Mouse (Mus musculus) liver, embryonic 16.5 days (tissue): ENCODE measurements at regions not wholly inside any gene's neighbourhood (a gene's known extent, or its start where the extent isn't known, plus 50 kb on each side); places are given as distances from the start of the nearest gene placed in this dataset.

Experiments used
- ATAC-seq: fragments of 200-750 bp; cut with Nextera tagmentation; 2 replicates; pipeline ENCODE4 v1.8.0; 2017; ENCODE audit warnings: low read depth, mild to moderate bottlenecking, moderate number of reproducible peaks, moderate library complexity
- H3K27ac ChIP-seq: fragments of 300-500 bp; sonication (generic); 2 replicates; pipeline ENCODE4 v1.5.1; 2014; ENCODE audit warnings: mild to moderate bottlenecking, low read length
- H3K27me3 ChIP-seq: fragments of 300-500 bp; sonication (generic); 2 replicates; pipeline ENCODE4 v1.6.1; 2014; ENCODE audit warnings: low read depth, low read length, mixed read lengths; ENCODE audit not compliant: control insufficient read depth, insufficient read depth
- H3K36me3 ChIP-seq: fragments of 300-500 bp; sonication (generic); 2 replicates; pipeline ENCODE4 v1.6.1; 2014; ENCODE audit warnings: mild to moderate bottlenecking; ENCODE audit not compliant: control insufficient read depth, insufficient read depth
- H3K4me1 ChIP-seq: fragments of 300-500 bp; sonication (generic); 2 replicates; pipeline ENCODE4 v1.6.1; 2014; ENCODE audit warnings: low read depth, low read length, mixed read lengths; ENCODE audit not compliant: control insufficient read depth
- H3K4me2 ChIP-seq: fragments of 300-500 bp; sonication (generic); 2 replicates; pipeline ENCODE4 v1.6.1; 2014; ENCODE audit warnings: low read depth, low read length, mixed read lengths
- H3K4me3 ChIP-seq: fragments of 300-500 bp; sonication (generic); 2 replicates; pipeline ENCODE4 v1.5.1; 2014; ENCODE audit warnings: low read depth, mild to moderate bottlenecking, low read length
- H3K9ac ChIP-seq: fragments of 300-500 bp; sonication (generic); 2 replicates; pipeline ENCODE4 v1.6.1; 2014; ENCODE audit warnings: low read depth, low read length
- H3K9me3 ChIP-seq: fragments of 300-500 bp; sonication (generic); replicated peaks from 2 replicates; pipeline ENCODE4 v1.6.1; 2016; ENCODE audit warnings: low read length; ENCODE audit not compliant: control insufficient read depth
- WGBS: fragments of 180-500 bp; shearing (Covaris S2); extraction: QIAGEN DNeasy Blood & Tissue Kit; methylation state at CpG from one replicate; pipeline ENCODE4 v1.1.7; 2014; ENCODE audit not compliant: insufficient replicate concordance; 5-methylcytosine and 5-hydroxymethylcytosine counted together

DNA sequence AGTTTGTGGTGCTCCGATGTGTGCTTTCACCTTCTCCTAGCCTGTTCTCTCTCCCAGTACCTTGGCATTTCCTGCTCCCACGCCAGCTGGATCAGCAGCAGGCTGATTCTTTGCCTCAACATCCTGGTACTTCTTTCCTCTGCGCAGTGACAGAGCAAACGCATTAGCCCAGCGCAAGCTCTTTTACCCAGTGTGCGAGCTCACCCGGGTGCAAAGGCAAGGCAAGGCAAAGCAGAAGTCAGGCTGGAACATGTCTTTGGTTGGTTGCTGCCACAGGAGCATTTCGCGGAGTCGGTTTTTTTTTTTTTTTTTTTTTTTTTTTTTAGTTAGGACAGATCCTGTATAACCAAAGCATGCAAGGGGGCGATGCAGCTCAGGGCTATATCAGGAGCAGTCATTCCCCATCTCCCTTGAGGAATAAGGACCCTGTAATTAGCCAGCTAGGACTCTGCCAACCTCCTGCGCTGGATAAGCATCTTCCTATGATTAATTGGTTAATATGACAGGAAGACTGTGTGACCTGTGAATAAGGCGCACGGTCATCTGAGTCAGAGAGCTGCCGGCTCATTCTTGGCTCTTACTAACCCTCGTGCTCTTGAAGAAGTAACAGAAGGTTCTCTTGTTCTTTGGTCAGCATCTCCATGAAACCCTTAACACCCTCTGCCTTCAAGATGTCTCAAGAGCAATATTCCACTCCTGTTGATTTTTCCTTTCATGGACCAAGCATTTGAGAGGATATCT is 123.9 kb downstream of the Ifng start:
- Histone ChIP-seq H3K9ac (no peak overlapping the region), H3K27me3 (no peaks in the 10 kb centered on the region), H3K36me3 (no peaks in the 10 kb centered on the region), H3K4me2 (no peak overlapping the region), H3K4me1 (no peaks in the 10 kb centered on the region), H3K4me3 (no peak overlapping the region), H3K9me3 (no peaks in the 10 kb centered on the region), H3K27ac (no peak overlapping the region)
- WGBS, result 67% methylated on average over 16 of the region's 16 CpGs
- ATAC-seq, result no peak

DNA sequence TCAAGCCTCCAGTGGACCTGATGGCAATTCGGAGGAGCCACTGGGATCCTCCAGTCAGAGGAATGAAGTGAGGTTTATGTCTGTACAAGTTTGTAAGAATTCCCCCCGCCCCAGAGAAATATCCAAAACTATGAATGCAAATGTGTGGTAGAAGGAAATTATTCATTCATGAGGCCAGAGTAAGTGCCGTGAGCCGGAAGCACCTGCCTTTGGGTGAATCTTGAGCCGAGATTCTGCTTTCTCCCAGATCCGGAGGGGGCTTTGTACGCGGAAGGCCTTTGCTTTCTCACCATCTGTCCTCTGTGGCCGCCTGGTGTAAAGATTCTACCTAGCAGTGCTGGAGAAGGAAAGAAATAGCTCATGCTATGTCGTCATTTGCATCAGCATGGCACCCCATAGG is 127.8 kb downstream of the Ifng start:
- Histone ChIP-seq H3K9me3 (no peaks in the 10 kb centered on the region), H3K36me3 (no peaks in the 10 kb centered on the region), H3K27ac (no peak overlapping the region), H3K4me2 (no peak overlapping the region), H3K9ac (no peak overlapping the region), H3K4me1 (no peaks in the 10 kb centered on the region), H3K4me3 (no peak overlapping the region), H3K27me3 (no peaks in the 10 kb centered on the region)
- no peak for ATAC-seq
- WGBS, result 62% methylated on average over 10 of the region's 10 CpGs

DNA sequence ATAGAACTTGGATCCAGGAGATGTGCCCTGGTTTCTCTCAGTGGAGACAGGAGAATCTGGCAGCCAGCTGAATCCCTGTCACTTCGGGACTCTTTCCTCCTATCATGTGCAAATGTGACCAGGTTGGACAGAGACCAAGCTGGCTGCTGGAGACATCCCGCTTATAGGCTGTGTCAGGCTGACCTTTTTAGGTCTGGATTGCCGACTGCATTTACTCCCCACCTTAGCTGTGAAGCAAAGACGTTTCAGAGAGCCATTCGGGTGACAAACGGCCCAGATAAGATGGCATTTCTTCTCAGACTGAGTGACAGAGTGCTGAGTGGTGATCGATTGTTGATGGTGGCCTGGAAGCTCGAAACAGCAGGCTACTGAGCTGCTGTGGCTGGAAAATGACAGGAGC is 128.6 kb downstream of the Ifng start:
- no peak overlapping the region for H3K4me2 ChIP-seq
- no peaks in the 10 kb centered on the region for H3K27me3 ChIP-seq
- no peak overlapping the region for H3K9ac ChIP-seq
- H3K36me3 ChIP-seq, result no peaks in the 10 kb centered on the region
- ATAC-seq, result no peak
- 35% methylated on average over 8 of the region's 8 CpGs for WGBS
- no peak overlapping the region for H3K27ac ChIP-seq
- H3K4me1 ChIP-seq, result no peaks in the 10 kb centered on the region
- no peak overlapping the region for H3K4me3 ChIP-seq
- no peaks in the 10 kb centered on the region for H3K9me3 ChIP-seq

DNA sequence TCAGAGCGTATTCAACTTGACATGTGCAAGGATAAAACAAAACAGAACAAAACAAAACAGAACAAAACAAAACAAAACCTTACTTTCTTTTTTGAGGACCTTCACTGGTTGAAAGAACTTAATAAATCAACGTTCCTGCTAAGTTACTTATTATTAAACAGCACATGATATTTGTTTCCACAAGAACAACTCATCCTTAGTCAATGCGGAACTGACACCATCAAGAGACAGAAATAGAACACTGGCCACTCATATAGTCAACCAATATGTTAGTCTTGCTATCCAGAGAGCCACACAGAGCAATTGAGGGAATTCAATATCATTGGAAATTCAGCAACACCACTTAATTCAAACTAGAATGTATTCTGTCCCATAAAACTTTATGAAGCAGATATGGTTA is 132.4 kb downstream of the Ifng start:
- H3K36me3 ChIP-seq, result no peaks in the 10 kb centered on the region
- 64% methylated on average over 3 of the region's 3 CpGs for WGBS
- H3K9ac ChIP-seq, result no peak overlapping the region
- ATAC-seq, result no peak
- no peak overlapping the region for H3K27ac ChIP-seq
- H3K9me3 ChIP-seq, result no peaks in the 10 kb centered on the region
- no peak overlapping the region for H3K4me3 ChIP-seq
- H3K27me3 ChIP-seq, result no peaks in the 10 kb centered on the region
- no peaks in the 10 kb centered on the region for H3K4me1 ChIP-seq
- H3K4me2 ChIP-seq, result no peak overlapping the region

DNA sequence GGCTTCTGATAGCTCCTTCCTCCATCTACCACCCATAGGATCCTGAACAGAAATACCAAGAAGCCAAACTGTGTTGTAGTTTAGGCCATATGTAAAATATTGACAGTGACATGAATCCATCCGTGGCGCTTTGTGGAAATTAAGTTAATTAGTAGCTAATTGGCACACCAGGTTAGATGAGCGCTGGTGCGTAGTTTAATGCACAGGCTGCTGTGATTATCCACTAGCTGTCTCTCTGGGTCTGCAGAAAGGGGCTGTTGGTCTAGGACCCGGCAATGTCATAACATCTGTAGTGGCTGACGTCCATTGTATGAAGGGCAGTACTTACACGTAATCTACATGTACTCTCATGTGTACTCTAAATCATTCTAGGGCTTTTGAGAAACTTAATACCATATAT is 134.7 kb downstream of the Ifng start:
- whole genome bisulfite sequencing, result 76% methylated on average over 7 of the region's 7 CpGs
- ATAC-seq, result no peak

DNA sequence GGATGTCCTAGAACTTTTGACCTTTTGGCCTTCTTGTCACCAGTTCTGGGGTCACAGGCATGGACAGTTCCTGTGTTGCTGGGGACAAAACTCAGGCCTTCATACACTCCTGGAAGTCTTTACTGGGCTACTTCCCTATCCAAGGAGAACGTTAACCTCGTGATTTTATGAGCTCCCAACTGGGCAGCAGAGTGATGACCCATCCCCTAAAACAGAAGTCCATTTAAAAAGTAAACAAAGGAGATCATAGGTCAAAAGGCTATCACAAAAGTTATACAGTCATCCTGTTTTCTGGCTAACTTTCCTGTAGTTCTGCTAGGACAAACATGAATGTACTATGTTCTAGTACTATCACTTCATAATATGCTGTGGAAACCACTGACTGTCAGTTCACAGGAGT is 140.5 kb downstream of the Ifng start:
- Histone ChIP-seq H3K36me3 (no peaks in the 10 kb centered on the region), H3K9ac (no peak overlapping the region), H3K27ac (peak overlapping the region; percentile 29; the same call in 1 of the 2 replicates), H3K4me2 (no peak overlapping the region), H3K4me1 (no peaks in the 10 kb centered on the region), H3K27me3 (no peaks in the 10 kb centered on the region), H3K4me3 (no peak overlapping the region), H3K9me3 (no peaks in the 10 kb centered on the region)
- peak; percentile 78 for ATAC-seq
- WGBS, result 13% methylated on average over 2 of the region's 2 CpGs

More for the DNA sequence above, 134.7 kb downstream of the Ifng start:
- Histone ChIP-seq H3K4me1 (no peaks in the 10 kb centered on the region), H3K9me3 (no peaks in the 10 kb centered on the region), H3K4me2 (no peak overlapping the region), H3K9ac (no peak overlapping the region), H3K27me3 (no peaks in the 10 kb centered on the region), H3K36me3 (no peaks in the 10 kb centered on the region), H3K27ac (no peak overlapping the region), H3K4me3 (no peak overlapping the region)

DNA sequence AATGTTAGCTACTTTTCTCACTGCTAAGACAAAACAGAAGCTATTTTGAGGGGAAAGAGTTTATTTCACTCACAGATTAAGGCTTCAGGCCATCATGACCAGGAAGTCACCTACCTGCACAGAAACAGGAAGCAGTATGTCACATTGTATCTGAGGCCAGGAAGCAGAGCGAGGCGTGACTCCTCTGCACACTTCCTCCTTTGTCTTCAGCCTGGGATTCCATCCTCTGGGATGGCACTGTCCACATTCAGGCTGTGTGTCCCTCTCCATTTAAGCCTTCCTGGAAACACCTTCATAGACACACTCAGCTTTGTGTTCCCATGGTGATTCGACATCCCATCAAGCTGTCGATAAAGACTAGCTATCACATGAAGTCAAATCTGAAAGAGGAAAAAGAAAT is 145.0 kb downstream of the Ifng start:
- H3K9ac ChIP-seq, result no peak overlapping the region
- ATAC-seq, result no peak

DNA sequence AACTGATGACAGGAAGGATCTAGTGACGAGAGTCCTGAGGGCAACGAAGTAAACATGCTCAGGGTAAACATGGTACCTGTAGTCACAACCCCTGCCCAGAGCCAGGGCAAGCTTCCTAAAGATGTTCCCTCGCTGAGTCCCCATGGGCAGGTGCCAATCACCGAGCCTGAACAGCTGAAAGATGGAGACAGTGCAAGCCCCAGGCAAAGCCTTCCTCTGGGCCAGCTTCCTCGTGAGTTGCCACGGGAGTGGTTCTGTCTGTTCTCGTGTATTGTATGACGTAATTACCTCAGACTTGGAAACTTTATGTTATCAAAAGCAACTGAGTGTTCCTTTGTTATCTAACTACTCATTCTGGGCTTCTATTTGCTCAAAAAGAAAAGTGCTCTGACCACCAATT is 147.4 kb downstream of the Ifng start:
- no peaks in the 10 kb centered on the region for H3K4me1 ChIP-seq
- 26% methylated on average over 8 of the region's 8 CpGs for whole genome bisulfite sequencing
- no peaks in the 10 kb centered on the region for H3K27me3 ChIP-seq
- no peak overlapping the region for H3K9ac ChIP-seq
- no peak overlapping the region for H3K27ac ChIP-seq
- no peak for ATAC-seq
- H3K36me3 ChIP-seq, result no peaks in the 10 kb centered on the region
- no peak overlapping the region for H3K4me2 ChIP-seq
- no peak overlapping the region for H3K4me3 ChIP-seq
- no peaks in the 10 kb centered on the region for H3K9me3 ChIP-seq

More for the DNA sequence above, 145.0 kb downstream of the Ifng start:
- no peak overlapping the region for H3K4me2 ChIP-seq
- H3K4me1 ChIP-seq, result no peaks in the 10 kb centered on the region
- 48% methylated on average over 4 of the region's 4 CpGs for WGBS
- H3K27ac ChIP-seq, result no peak overlapping the region
- no peak overlapping the region for H3K4me3 ChIP-seq
- no peaks in the 10 kb centered on the region for H3K27me3 ChIP-seq
- no peaks in the 10 kb centered on the region for H3K36me3 ChIP-seq
- H3K9me3 ChIP-seq, result no peaks in the 10 kb centered on the region

DNA sequence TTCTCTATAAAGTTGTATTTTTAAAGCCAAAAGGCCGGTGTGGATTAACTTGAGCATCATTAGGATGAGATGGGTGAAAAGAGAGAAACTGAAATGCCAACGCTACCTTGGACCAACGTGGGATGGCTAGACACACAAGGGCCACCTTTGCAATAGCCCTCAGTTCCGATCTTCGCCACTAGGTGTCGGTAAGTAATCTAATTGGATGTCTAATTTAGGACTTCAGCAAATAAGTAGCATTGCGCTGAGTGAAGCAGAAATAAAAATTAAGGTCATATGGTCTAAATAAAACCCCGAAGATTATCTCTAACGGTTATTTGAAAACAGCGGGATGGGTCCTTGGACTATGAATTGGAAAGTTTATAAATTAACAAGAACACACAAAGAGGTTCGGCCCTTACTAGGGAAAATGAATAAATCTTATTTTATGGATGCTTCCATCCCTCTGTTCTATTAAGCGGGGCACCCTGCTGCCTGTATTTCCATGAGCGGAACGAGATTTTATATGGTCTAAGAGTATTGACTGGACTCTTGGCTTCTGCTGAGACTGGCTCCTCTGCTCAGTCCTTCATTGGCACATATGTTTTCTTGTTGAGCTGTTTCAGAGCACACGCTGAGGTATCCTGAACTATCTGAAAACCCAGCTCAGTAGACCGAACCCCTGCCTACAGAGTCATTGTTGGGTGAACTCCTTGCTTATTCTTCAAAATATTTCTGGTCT is 152.0 kb downstream of the Ifng start:
- Histone ChIP-seq H3K9me3 (no peaks in the 10 kb centered on the region), H3K4me3 (no peak overlapping the region), H3K4me2 (no peak overlapping the region), H3K4me1 (no peaks in the 10 kb centered on the region; the same call in none of the 2 replicates), H3K27me3 (no peaks in the 10 kb centered on the region), H3K9ac (no peak overlapping the region), H3K36me3 (no peaks in the 10 kb centered on the region), H3K27ac (no peak overlapping the region)
- 32% methylated on average over 16 of the region's 16 CpGs for WGBS
- no peak for ATAC-seq
